Mouse (Mus musculus): ENCODE measurements at regions not wholly inside any gene's neighbourhood (a gene's known extent, or its start where the extent isn't known, plus 50 kb on each side); places are given as distances from the start of the nearest gene placed in this dataset.
"Not testable (repeated sequence)": the region's sequence is repeated elsewhere in the genome, so short reads cannot be mapped to it uniquely, and the experiment has no call there.

- DNase-seq (ENCODE audit: low spot score in 2 of 2), result no peak
Observed at GRCm38 (mm10) chr15:93000121-93000520, 274.9 kb downstream of the Gxylt1 start.

- DNase-seq (ENCODE audit: low spot score in 2 of 2), result no peak
Observed at GRCm38 (mm10) chr15:92997933-92998332, 277.0 kb downstream of the Gxylt1 start.

- DNase-seq (ENCODE audit: low spot score in 2 of 2), result no peak
Observed at GRCm38 (mm10) chr15:92994191-92994671, 280.7 kb downstream of the Gxylt1 start.

- DNase-seq (ENCODE audit: low spot score in 2 of 2), result no peak
Observed at GRCm38 (mm10) chr15:92993538-92994190, 281.3 kb downstream of the Gxylt1 start.

GRCm38 (mm10) chr15:92975774-92976173, 299.2 kb downstream of the Gxylt1 start:
- DNase-seq (ENCODE audit: low spot score in 2 of 2), result peak in 1 of 2 experiments; percentile 23

- peak; percentile 65 to 76 for DNase-seq (ENCODE audit: low spot score in 2 of 2)
Observed at GRCm38 (mm10) chr15:92974931-92975330, 300.0 kb downstream of the Gxylt1 start.

- DNase-seq (ENCODE audit: low spot score in 2 of 2), result no peak
Observed at GRCm38 (mm10) chr15:92973651-92974229, 301.2 kb downstream of the Gxylt1 start.

GRCm38 (mm10) chr15:92965556-92965955, 309.4 kb downstream of the Gxylt1 start:
- DNase-seq (ENCODE audit: low spot score in 2 of 2), result no peak

- no peak for DNase-seq (ENCODE audit: low spot score in 2 of 2)
Observed at GRCm38 (mm10) chr15:92964901-92965300, 310.1 kb downstream of the Gxylt1 start.

- DNase-seq (ENCODE audit: low spot score in 2 of 2), result no peak
Observed at GRCm38 (mm10) chr15:92964131-92964530, 310.8 kb downstream of the Gxylt1 start.

GRCm38 (mm10) chr15:92950912-92951311, 324.1 kb downstream of the Gxylt1 start:
- DNase-seq (ENCODE audit: low spot score in 2 of 2), result not testable (repeated sequence)

- no peak for DNase-seq (ENCODE audit: low spot score in 2 of 2)
Observed at GRCm38 (mm10) chr15:92946216-92946615, 328.8 kb downstream of the Gxylt1 start.

GRCm38 (mm10) chr15:92903821-92904220, 371.2 kb downstream of the Gxylt1 start:
- DNase-seq (ENCODE audit: low spot score in 2 of 2), result no peak

GRCm38 (mm10) chr15:92897277-92897676, 377.7 kb downstream of the Gxylt1 start:
- no peak for DNase-seq (ENCODE audit: low spot score in 2 of 2)

- no peak for DNase-seq (ENCODE audit: low spot score in 2 of 2)
Observed at GRCm38 (mm10) chr15:92895836-92896235, 379.1 kb downstream of the Gxylt1 start.

- no peak for DNase-seq (ENCODE audit: low spot score in 2 of 2)
Observed at GRCm38 (mm10) chr15:92876438-92876837, 398.5 kb downstream of the Gxylt1 start.

- no peak for DNase-seq (ENCODE audit: low spot score in 2 of 2)
Observed at GRCm38 (mm10) chr15:92864106-92864505, 410.9 kb downstream of the Gxylt1 start.

- DNase-seq (ENCODE audit: low spot score in 2 of 2), result no peak
Observed at GRCm38 (mm10) chr15:92850854-92851253, 424.1 kb downstream of the Gxylt1 start.

GRCm38 (mm10) chr15:92840035-92840434, 434.9 kb downstream of the Gxylt1 start:
- no peak for DNase-seq (ENCODE audit: low spot score in 2 of 2)

- no peak for DNase-seq (ENCODE audit: low spot score in 2 of 2)
Observed at GRCm38 (mm10) chr15:92839611-92840010, 435.4 kb downstream of the Gxylt1 start.

- DNase-seq (ENCODE audit: low spot score in 2 of 2), result no peak
Observed at GRCm38 (mm10) chr15:92826136-92826535, 429.5 kb downstream of the Pdzrn4 start.
